Mouse (Mus musculus): Measurements from ENCODE around the gene Zbtb16.

Zbtb16 gene

GRCm38 (mm10) chr9:48635576-48636350 is 200.3 kb downstream of the Zbtb16 start:
- DNase-seq = no peak

- no peak for DNase-seq
Observed at GRCm38 (mm10) chr9:48633147-48633546, 202.9 kb downstream of the Zbtb16 start.

- DNase-seq = no peak
Observed at GRCm38 (mm10) chr9:48619268-48619667, 216.8 kb downstream of the Zbtb16 start.

DNA sequence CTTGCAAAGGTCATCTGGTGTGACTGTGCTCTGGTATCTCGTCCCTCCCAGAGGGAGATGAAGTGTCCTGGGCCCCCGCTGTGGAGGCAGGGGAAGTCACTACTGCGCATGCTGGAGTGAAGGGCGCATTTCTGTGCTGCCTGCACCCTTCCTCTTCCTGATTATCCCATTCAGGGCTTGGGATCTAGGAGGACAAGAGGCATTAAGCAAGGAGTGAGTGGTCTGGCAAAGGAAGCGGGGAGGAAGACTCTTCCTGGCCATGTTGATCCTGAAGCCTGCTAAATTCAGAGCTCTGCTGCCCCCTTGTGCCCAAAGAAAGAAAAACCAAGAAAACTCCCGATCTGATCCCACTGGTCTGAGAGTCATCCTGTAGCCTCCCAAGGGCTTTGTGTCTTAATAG is 217.4 kb downstream of the Zbtb16 start:
- peak; percentile 90 for DNase-seq

GRCm38 (mm10) chr9:48618111-48618510 is 217.9 kb downstream of the Zbtb16 start:
- DNase-seq = no peak

GRCm38 (mm10) chr9:48617511-48618010 is 218.5 kb downstream of the Zbtb16 start:
- DNase-seq = no peak

DNA sequence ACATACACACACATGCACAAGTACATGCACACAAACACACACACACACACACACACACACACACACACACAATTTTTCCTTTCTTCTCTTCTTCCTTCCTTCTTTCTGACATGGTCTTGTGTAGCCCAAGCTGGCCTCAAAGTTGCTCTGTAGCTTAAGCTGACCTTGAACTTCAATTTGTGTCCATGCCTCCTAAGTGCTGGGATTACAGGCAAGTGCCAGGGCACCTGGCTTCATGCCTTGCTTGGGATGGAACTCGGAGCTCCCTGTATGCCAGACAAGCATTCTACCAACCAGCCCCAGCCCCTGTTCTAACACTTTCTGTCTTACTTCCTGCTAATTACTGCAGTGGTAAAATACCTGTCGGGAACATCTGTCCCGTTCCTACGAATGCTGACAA is 222.8 kb downstream of the Zbtb16 start:
- DNase-seq = no peak

- DNase-seq = no peak
Observed at GRCm38 (mm10) chr9:48612542-48612941, 223.5 kb downstream of the Zbtb16 start.

- DNase-seq = no peak
Observed at GRCm38 (mm10) chr9:48611032-48611431, 225.0 kb downstream of the Zbtb16 start.

GRCm38 (mm10) chr9:48609734-48610133 is 226.3 kb downstream of the Zbtb16 start:
- no peak for DNase-seq

- peak; percentile 42 for DNase-seq
Observed at GRCm38 (mm10) chr9:48607417-48607816, 228.6 kb downstream of the Zbtb16 start.

GRCm38 (mm10) chr9:48606171-48606570 is 229.9 kb downstream of the Zbtb16 start:
- no peak for DNase-seq

DNA sequence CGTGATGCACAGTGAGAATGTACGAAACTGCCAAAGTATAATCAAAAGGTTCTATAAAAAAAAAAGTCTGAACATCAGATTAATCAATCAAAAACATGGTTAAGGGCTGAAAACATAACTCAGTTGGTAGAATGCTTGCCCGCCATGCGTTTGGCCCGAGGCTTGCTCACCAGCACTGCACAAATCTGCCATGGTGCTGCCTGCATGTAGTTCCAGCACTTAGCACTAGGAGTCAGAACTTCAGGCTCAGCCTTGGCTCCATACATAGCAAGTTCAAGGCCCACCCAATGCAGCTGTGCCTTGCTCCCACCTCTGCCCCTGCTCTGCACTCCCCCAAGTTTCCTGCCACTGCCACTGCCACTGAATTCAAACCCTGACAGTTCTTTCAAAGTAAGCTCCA is 230.3 kb downstream of the Zbtb16 start:
- DNase-seq = no peak

DNA sequence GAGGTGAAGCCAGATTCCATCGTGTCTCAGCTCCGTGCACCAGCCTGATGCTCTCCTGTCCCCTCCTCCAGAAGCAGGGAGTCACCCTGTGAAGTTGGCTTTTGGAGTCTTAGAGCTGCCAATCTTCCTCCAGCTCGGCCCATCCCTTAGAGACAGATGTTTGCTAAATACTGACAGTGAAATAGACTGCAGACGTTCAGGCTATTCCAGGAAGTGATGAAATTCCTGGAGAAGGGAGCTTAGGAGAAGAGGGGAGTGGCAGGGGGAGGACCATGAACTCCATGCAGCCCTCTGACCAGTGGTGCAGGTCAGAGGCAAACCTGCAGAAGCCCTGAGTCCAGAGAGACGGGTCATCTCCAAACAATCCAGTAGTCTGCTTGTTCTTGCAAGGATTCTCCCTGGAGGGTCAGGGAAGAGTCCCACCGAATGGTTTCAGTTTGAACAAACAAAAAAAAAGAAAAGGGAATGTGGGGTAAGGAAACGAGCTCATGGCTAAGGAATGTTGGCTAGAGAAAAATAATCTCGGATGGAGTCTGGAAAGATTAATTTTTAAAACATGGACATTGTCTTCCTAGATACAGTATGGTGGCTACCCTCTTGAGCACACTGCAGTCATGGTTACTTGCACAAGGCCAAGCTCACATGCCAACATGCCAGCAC is 231.0 kb downstream of the Zbtb16 start, which contains the start of gene Nnmt:
TSS of gene Nnmt (minus strand) at position 215 of the 660 bp plus-strand sequence.
- DNase-seq = no peak
